Mouse (Mus musculus) left cerebral cortex, postnatal 36 days (tissue): Measurements from ENCODE around the gene App. TPM values are rescaled to one million over a fixed set of nuclear protein-coding genes. Genes with fewer than 3 reads are reported as not detected.

Experiments
- DNase-seq, 2 experiments: peaks; one replicate each; pipeline ENCODE4 v3.0.0; 2021 to 2022; ENCODE audit warnings: low spot score in 2 of 2, mixed read lengths in 1 of 2
- intact Hi-C: fragments of 180-260 bp; cut with DNase I; formaldehyde crosslinking; loops from one replicate; pipeline ENCODE4 v1.15.1; 2025
- total RNA-seq, 2 experiments: library from RNA; stranded (reverse); gene quantifications; 2 replicates each; pipeline ENCODE4 v1.2.3; 2021

The App gene
- total RNA-seq, 2 experiments from 2014 or later = 1,397 to 1,549 TPM

- no peak for DNase-seq
- intact Hi-C loops = no loop called here
Observed at GRCm38 (mm10) chr16:85128693-85129657, 44.6 kb downstream of the App start.

- intact Hi-C loops = no loop called here
- DNase-seq = no peak
Observed at GRCm38 (mm10) chr16:85128347-85128664, 45.3 kb downstream of the App start.

GRCm38 (mm10) chr16:85127661-85128346, 45.8 kb downstream of the App start:
- no peak for DNase-seq
- intact Hi-C loops = no loop called here

- intact Hi-C loops = no loop called here
- no peak for DNase-seq
Observed at GRCm38 (mm10) chr16:85124649-85125048, 48.9 kb downstream of the App start.

GRCm38 (mm10) chr16:85121983-85122382, 51.6 kb downstream of the App start:
- DNase-seq = no peak
- intact Hi-C loops = no loop called here

GRCm38 (mm10) chr16:85118916-85119315, 54.6 kb downstream of the App start:
- intact Hi-C loops = no loop called here
- DNase-seq = no peak

GRCm38 (mm10) chr16:85117541-85117940, 56.0 kb downstream of the App start:
- intact Hi-C loops = no loop called here

GRCm38 (mm10) chr16:85115837-85116236, 57.7 kb downstream of the App start:
- intact Hi-C loops = no loop called here
- no peak for DNase-seq

More at GRCm38 (mm10) chr16:85117541-85117940, 56.0 kb downstream of the App start:
- DNase-seq = no peak

GRCm38 (mm10) chr16:85114742-85115141, 58.8 kb downstream of the App start:
- intact Hi-C loops = no loop called here
- no peak for DNase-seq

- no peak for DNase-seq
- intact Hi-C loops = no loop called here
Observed at GRCm38 (mm10) chr16:85113941-85114340, 59.6 kb downstream of the App start.

- intact Hi-C loops = no loop called here
Observed at GRCm38 (mm10) chr16:85112254-85112653, 61.3 kb downstream of the App start.

GRCm38 (mm10) chr16:85110428-85110827, 63.1 kb downstream of the App start:
- intact Hi-C loops = no loop called here
- peak in 1 of 2 experiments; percentile 39 for DNase-seq

More at GRCm38 (mm10) chr16:85112254-85112653, 61.3 kb downstream of the App start:
- no peak for DNase-seq

GRCm38 (mm10) chr16:85108486-85108885, 65.1 kb downstream of the App start:
- DNase-seq = no peak
- intact Hi-C loops = no loop called here

GRCm38 (mm10) chr16:85106644-85107323, 66.8 kb downstream of the App start:
- DNase-seq = no peak

GRCm38 (mm10) chr16:85105603-85106002, 68.0 kb downstream of the App start:
- DNase-seq = no peak
- intact Hi-C loops = no loop called here

More at GRCm38 (mm10) chr16:85106644-85107323, 66.8 kb downstream of the App start:
- intact Hi-C loops = no loop called here

GRCm38 (mm10) chr16:85103116-85103787, 70.3 kb downstream of the App start:
- intact Hi-C loops = no loop called here
- DNase-seq = no peak

GRCm38 (mm10) chr16:85101544-85101943, 72.0 kb downstream of the App start:
- no peak for DNase-seq
- intact Hi-C loops = no loop called here

GRCm38 (mm10) chr16:85100806-85101205, 72.8 kb downstream of the App start:
- DNase-seq = no peak
- intact Hi-C loops = no loop called here

GRCm38 (mm10) chr16:85099487-85099886, 74.1 kb downstream of the App start:
- no peak for DNase-seq
- intact Hi-C loops = no loop called here

- DNase-seq = no peak
- intact Hi-C loops = no loop called here
Observed at GRCm38 (mm10) chr16:85099044-85099443, 74.5 kb downstream of the App start.
